Mouse (Mus musculus): ENCODE data around the gene Vmn2r87.
"Not testable (repeated sequence)": the region's sequence is repeated elsewhere in the genome, so short reads cannot be mapped to it uniquely, and the experiment has no call there.

Gene Vmn2r87

DNA sequence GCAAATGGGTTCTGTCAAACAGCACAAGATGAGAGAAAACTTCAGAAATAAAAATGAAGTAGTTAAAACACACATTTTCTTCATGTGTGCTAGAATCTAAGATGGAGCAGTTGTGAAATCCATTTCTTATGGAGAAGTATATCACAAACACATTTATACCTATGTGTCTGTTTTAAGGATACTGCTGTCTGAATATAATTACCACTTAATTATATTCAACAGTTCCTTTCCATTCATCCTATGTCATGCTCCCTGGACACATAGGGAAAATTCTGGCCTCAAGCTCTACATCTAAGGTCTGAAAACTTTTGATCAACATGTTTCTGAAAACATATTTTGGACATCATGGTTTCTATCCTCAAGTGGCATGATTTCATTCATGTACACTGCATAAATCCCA, at the start of gene Vmn2r87:
TSS of gene Vmn2r87 (minus strand) at position 101 of the 400 bp plus-strand sequence.
- no peak for DNase-seq

DNA sequence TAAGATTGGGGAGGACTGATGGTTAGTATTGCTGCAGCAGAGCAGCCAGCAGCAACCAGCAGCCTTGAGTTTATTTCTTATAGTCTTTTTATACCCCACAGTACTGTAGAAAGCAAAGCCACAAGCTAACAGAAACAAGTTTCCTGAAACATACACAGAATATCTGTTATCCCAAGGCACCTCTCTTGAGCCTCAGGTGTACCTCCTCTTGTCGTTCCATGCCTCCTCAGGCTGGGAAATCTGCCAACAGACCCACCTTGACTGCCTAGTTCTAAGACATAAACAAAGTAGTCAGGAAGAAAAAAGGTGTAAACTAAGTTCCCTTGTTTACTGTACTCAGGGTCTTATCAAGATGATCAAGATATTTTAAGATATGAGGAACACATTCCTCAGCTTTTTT, 47.1 kb upstream of the Vmn2r87 start:
- peak; percentile 36 to 61 for DNase-seq

DNA sequence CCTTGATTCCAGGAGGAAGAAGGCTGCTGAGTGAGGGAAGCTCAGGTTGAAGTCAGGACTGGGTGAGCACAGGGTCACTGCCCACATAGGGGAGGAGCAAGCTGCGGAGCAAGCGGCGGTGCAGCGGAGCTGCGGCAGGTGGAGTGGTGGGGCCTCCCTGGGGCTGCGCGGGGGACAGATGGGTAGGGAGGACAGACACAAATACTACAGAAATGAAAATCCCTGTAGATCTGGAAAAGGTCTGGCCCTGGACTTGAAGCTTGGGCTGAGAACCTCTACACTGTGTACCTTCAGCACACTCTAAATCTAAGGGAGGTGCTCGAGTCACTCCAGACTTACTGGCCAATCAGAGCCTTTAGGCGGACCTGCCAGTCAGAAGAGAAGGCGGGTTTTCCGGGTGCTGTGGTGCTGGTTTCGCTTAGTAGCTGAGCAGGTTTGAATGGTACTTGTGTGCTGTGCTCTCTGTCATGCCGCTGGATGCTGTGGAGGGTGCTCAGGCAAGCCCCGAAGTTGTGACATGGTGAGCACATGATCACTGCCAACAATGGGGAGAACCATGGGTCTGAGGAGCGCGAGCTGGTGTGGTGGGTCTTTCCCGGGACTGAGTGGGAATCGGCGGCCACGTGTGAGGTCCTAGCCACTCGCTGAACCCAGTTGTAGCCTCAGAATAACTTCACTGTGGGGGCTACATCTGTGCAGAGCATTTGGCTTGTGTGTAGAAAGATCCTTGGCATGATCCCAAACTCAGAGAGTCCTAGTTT, 44.9 kb upstream of the Vmn2r87 start:
- DNase-seq = peak; percentile 82 to 88

DNA sequence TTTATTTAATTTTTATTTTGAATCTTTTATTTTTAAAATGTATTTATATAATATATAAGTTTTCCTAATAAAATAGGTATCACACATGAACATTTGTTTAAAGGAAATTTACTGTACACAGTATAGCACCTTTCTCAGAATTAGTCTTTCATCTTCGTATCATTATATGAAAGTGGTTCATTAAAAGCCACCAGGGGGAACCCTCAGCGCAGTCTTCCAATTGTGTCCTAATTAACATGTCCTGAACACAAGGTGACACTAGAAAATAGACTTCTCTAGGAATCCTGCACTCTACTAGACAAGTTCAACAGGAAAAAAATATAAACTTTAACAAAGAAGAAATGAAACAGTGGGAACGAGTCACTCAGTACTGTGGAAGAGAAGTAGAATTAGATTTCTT, 38.9 kb upstream of the Vmn2r87 start:
- peak in 1 of 2 experiments; percentile 59 for DNase-seq

DNA sequence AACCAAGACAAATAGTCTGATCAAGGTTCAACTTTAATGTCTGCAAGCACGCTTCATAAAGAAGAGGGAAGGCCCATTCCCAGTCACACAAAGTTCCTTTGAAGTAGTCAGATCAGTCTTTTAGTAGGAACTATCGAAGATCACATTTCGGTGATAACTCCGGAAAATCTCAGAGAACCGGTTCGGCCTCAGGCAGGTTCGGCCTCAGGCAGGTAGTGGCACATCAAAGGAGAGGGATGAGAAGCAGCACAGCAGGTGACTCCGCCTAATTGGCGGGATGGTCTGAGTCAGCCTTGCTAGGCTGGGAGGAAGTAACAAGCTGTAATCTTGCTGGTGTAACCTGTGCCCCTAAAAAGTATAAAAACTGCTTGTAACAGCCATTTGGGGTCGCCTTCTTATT, 30.7 kb upstream of the Vmn2r87 start:
- DNase-seq = no peak

DNA sequence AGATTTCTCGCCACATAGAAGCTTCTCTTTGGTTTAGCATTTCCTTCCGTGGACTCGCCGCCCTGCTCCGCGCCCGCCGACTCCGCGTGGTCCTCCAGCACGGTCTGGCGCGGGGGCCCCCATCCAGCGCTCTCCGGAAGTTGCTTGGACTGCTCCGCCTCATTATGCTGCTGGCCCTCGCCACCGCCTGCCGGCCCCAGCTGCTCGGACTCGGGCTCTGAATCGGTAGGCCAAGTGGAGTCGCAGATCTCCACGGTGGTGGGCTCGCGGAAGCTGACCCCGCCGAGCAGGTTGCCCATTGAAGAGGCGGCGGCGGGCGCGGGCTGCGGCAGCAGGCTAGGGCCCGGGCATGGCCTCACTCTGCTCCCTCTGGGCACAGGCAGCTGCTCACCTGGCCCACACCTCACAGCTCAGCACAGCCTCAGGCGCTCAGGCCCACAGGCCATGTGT, 26.9 kb downstream of the Vmn2r87 start:
- DNase-seq = peak; percentile 1 to 37

DNA sequence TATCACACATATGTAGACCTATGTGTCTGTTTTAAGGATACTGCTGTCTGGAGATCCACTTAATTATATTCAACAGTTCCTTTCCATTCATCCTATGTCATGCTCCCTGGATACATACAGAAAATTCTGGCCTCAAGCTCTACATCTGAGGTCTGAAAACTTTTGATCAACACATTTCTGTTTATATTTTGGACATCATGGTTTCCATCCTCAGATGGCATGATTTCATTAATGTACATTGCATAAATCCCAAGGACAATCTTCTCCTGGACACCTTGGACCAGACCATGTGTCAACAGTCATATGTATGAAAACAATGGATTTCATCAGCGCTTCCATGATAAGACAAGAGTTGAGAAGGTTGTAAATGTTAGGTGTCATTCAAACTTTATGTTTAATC, 41.2 kb downstream of the Vmn2r87 start, which contains the start of gene Vmn2r86:
TSS of gene Vmn2r86 (minus strand) at position 101 of the 400 bp plus-strand sequence.
- not testable (repeated sequence) for DNase-seq

DNA sequence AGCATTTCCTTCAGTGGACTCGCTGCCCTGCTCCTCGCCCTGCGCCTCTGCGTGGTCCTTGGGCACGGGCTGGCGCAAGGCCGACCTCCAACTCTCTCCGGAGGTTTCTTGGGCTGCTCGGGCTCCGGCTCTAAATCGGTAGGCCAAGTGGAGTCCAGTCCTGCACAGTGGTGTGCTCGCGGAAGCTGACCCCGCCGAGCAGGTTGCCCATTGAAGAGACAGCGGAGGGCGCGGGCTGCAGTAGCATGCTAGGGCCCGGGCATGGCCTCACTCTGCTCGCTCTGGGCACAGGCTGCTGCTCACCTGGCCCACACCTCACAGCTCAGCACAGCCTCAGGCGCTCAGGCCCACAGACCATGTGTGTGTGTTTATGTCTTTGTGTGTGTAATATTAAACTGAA, 52.4 kb downstream of the Vmn2r87 start:
- DNase-seq = peak in 1 of 2 experiments; percentile 38

DNA sequence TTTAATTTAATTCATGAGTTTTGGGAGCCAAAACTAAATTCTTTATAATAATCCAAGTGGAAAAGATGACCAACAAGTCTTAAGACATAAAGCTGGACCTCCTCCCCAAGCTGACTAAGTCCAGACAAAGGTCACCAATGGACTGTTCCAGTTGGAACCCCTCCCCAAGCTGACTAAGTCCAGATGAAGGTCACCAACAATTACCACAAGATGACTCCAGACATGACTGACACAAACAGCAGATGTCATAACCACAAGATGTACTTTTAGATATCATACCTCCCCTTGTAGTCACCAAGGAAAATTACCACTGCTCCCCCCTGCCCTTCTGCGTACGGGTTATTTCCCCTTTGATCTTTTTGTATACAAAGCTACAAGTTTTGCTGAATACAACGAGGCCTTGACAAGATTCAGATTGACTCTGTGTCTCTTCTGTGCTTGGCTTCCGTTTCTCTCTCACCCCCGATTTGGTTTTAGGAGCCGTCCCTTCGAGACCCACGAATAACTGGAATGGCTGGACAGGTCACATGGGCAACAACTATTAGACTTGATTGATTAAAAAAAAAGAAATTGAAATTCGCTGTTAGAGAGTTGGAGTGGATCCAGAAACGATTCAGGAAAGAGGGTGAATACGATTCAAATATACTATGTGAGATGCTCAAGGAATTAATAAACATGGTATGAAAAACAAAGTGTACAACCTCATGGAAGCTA, 62.9 kb downstream of the Vmn2r87 start:
- not testable (repeated sequence) for DNase-seq

DNA sequence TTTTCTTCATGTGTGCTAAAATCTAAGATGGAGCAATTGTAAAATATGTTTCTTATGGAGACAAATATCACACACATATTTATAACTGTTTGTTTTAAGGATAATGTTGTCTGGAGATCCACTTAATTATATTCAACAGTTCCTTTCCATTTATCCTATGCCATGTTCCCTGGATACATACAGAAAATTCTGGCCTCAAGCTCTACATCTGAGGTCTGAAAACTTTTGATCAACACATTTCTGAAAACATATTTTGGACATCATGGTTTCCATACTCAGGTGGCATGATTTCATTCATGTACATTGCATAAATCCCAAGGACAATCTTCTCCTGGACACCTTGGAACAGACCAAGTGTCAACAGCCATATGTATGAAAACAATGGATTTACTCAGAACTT, 67.6 kb downstream of the Vmn2r87 start, which contains the start of gene Vmn2r85:
TSS of gene Vmn2r85 (minus strand) at position 101 of the 400 bp plus-strand sequence.
- not testable (repeated sequence) for DNase-seq

DNA sequence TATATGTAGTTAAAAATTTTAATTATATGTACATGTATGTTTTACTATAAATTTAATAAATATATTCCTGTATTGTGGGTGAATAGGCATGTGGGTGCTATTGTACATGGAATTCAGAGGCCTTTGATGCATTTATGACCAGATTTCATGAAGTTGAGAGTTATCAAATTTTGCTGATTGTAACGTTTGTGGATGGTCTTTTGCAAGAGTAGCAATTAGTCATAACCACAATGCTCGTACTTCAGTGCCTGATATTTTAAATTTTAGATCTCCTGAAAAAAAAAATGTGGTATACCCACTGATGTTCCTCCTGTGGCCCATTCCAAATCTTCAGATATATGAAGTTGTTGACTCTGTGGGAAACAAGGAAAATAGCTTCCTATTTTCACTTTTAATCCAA, 74.8 kb downstream of the Vmn2r87 start:
- DNase-seq = not testable (repeated sequence)

Data from kidney, postnatal 25 days (tissue).